Mouse (Mus musculus): Measurements from ENCODE around the gene Gm21985.

GRCm38 (mm10) chr2:112373141-112373540 lies 107.0 kb downstream of the Gm21985 start:
- TF ChIP-seq POLR2A (IDR thresholded peaks at IDR 0.05; ENCODE audit: low read depth, low read length): no peak
- TF ChIP-seq CTCF (IDR thresholded peaks at IDR 0.05; ENCODE audit: extremely low read depth, insufficient read length, insufficient replicate concordance, low read depth, low read length): no peak
